Mouse (Mus musculus) heart, adult 9 months (tissue): ENCODE results near the gene Prr5l.

ENCODE experiments used
- DNase-seq, 2 experiments: peaks; one replicate each; pipeline ENCODE4 v3.0.0; 2022; ENCODE audit warnings: low spot score in 2 of 2

Prr5l gene

DNA sequence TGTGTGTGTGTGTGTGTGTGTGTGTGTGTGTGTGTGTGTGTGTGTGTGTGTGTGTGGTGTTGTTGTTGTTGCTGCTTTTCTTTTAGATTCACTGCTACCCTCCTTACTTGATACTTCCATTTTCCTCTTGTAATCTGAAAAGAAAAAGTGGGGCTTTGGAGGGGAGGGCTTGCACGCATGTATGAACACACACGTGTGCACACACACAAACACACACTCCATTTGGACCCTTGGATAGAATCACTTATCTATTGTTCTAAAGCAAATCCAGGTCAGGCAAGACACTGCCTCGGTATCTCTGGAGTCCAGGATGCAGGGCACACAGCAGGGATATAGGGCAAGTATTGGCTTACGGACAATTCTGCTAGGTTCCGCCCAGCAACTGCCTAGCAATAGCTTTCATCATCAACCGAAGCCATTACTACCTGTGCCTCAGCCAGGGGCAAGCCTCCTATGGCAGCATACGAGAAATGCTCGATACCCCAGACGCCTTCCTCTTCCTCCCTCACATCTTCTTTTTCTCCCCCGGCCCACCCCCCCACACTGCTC, 159.4 kb downstream of the Prr5l start:
- no peak for DNase-seq

DNA sequence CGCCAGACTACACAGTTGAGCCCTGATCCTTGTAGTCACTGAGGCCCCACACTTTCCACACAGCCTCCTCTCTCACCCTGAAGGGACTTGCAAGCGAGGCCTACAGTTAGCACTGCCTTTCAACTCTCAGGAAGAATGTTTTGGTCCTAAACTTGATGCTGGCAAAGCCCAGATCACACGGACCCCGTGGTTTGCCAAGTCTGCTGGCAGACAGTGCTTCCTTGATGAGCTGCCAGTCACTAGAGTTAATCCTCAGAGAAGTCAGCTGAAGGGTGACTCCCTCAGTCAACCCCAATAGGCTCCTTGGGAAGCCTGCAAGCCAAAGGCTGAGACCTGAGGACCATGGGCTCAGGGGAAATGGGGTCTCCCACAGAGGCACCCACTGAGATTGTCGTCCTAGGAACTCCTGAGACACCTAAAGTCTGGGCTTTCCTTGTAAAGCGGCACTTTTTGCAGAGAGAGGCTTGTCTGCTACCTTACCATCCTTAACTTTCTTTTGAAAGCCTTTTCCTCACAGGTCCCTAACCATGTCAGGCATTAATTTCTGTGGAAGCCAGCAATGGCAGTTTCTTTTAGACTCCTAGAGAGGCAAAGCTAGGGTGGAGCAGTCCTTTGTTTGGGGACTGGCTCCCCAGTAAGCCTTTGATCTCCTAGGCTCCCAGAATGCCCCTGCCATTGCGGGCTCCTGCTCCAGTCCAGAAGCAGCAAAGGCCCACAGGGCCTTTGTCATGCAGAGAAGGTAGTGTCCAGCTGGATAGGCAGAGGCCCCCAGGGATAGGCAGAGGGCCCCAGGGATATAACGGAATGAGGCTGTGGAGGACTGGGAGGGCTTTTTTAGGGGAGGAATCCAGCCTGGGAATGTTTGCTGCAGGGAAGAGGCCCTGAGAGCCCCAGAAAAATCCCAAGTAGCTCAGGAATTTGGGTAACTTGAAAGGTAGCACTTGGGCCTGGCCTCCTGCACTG, 160.2 kb downstream of the Prr5l start:
- peak in 1 of 2 experiments; percentile 10 for DNase-seq

DNA sequence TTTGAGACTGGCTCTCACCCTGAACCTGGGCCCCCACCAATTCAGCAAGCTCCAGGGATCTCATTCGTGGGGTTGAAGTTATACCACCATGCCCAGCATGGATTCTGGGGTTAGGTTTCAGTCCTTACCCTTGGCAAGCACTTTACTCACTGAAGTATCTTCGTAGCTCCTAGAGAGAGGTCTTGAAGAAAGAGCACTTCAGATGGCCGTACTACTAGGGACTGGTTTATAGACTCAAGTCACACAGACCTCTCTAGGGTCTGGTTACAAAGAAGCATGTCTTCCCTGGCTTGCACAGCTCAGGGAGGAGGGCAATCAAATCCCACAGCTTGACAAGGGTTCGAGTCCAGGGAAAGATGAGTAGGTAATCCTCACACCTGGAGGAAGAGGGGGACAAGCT, 161.0 kb downstream of the Prr5l start:
- DNase-seq = no peak

DNA sequence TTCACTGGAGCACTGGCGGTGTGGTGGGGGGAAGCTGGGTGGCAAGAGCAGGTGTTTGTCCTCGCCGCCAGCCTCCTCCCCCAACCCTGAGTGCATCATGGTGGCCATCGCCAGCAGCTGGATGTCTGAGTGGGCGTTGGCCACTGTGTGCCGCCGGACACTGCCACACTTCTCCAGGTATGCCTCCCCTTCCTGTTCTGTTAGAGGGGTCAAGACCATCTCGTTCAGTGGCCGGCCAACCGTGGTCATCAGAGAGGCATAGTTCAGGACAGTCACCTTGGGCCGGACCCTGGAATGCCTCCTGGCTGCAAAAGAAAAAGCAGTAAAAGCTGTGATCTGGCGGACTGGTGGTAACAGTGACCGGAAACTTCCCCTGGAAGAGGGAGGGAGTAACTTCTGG, 165.7 kb downstream of the Prr5l start:
- no peak for DNase-seq

DNA sequence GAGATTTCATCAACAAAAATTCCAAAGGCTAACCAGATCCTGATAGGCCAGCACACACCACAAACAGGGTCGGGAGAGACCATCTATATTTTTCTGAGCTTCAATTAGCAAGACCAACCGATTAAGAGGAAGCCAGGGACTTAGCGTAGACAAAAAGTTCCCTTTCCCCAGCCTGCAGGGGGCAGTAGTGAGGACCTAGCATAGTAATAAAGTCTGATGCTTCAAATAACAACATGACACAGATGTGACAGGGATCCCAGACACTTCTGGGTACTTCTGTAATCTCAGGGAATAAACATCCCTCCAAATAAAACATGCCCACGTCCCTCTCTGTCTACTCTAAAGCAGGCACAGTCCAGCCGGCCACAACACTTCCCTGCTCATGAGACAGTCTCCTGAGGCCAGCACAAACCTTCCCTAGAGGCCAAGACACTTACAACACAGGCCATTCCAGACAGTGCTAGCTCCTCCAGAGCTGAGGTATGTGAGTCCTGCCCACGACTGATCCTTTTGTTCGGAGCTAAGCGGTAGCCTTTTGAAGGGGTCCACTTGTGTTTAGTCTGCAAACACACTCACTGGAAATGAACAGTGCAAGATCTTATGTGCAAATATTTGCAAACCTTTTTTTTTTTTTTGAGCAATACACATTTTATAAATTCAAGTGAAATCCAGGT, 167.0 kb downstream of the Prr5l start:
- DNase-seq = peak in 1 of 2 experiments; percentile 21

DNA sequence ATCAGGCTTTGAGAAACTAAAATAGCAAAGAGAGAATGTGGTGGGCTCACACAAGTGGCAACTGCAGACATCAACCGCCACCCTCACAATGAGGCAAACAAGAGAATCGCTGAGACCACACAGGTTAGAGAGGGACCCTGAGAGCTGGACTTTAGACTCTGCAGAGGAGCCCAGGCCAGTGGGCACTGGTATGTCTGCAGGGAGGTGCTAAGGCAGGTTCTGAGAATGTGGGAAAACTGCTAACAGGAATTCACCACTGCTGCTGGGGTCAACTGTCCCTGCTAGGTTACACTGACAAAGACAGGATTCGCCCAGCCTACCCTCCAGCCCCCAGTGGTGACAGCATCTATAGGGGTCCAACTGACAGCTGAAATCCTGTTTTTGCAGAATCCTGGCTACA, 171.2 kb downstream of the Prr5l start:
- no peak for DNase-seq

DNA sequence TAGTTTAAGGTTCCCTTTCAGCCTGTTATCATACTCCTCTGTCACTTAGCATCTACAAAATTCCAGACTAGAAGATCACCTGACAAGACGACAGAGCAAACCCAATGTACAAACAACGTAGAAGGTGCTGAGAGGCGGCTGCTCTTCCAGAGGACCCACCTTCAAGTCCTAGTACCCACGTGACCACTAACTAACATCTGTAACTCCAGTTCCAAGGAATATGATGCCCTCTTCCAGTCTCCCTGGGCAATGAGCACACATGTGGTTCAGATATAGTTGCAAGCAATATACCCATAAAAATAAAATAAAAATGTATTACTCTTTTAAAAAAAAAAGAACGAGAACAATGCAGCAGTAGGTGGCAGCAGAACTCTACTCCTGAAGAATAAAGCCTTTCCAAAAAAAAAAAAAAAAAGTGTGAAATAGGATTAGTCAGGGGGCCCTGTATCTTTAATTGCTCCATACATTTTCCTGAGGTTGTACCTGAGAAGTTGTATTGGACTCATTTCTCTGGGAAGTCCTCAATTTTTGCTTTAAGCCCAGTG, 176.8 kb downstream of the Prr5l start:
- DNase-seq = no peak

DNA sequence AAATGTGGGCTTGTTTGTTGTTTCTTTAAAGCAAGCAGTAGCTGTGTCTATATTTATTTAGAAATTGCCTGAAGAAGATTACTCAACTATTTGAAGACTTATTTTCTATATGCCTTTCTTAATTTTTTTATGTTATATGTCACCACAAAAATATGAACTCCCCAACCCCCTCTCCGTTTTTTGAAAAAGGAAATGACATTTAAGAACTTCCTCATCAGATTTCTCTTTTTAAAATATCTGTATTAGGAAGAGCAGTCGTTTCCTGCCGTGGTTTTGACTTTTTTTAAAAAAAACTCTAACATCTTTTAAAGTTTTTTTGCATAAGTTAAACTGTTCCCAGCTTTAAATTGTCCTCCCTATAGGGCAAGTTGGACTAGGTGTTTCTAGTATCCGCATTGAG, 183.5 kb downstream of the Prr5l start:
- DNase-seq = no peak

DNA sequence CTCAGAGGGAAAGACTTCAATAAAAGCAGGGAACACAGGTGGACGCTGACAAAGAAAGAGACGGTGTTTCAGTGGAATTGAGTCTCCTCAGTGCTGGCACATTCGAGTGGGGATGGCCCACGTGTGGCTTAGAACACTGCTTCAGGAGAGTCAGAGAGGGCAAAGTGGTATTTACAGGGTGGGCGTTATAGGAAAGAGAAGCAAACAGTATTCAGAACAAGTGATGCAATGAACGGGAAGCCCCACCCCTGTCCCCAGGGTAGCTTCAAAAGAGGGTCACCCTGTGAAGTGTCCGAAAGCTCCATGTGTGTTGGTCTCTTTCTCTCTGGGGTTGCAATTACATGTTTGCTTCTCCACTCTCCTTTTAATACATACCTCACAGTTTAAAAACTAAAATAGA, 187.2 kb downstream of the Prr5l start:
- DNase-seq = no peak

DNA sequence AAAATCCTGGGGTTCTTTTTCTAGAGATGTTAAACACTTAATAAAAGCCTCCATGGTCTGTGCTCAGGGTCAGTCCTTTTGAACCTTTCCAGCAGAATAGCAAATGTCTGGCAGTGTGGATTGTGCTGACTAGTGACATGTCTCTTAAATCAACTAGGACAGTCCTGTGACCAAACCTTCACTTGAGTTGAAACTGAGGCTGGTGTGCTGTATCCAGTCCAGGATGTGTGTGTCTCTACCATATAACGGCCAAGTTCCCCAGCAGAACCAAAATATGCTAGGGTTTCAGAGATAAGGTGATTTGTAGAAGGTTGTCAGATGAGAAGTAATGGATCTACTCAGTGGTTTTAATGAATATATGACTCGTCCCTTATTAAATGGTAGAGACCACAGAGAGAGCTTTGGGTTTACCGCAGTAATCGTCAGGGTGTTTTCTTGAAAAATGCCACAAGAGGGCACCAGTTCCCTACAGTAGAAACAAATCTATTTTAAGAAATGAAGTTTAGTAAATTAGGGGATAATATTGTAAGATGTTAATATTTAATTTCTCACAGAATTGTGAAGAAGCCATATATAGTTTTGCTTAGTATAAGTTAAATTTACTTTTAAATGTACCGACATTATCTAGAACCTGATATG, 189.1 kb downstream of the Prr5l start:
- no peak for DNase-seq

DNA sequence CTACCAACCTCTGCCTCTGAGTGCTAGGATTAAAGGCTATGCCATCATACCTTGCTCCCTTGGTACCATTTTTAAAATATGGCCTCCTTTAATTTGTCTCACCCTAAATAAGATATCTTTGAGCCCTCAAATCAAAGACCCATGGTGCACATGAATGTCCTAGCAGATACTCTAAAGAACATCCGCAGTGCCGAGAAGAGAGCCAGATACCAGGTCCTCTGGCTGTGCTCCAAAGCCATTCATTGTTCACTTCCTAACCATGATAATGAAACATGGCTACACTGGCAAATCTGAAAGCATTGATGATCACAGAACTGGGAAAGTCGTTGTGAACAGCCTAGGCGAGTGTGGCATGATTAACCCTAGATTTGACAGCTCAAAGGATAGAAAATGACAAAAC, 189.8 kb downstream of the Prr5l start:
- no peak for DNase-seq

DNA sequence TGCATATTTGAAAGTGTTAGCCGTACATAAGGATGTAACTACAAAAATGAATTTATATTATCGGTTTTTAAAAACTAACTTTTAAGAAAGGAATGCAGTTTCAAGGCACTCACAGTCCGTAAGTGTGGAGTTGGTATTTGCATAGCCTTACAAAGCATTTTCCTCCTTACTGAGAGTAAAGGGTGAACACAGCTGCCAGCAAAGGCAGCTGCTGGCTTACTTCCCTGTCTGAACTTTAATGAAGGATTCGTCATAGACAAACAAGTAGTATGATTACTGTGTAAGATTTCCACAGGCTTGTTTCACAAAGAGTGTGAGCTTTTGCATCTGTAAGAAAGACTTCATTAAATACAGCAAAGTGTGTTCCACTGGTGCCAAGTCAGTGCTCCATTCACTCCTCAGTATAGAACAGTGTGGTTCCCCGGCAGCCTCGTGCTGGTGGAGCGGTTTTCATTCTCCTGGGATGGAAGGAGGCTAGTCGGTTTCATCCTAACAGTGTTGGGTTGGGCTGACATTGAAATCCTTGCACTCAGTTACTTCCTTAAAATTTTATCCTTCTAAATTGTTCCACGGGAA, 192.5 kb downstream of the Prr5l start:
- no peak for DNase-seq

DNA sequence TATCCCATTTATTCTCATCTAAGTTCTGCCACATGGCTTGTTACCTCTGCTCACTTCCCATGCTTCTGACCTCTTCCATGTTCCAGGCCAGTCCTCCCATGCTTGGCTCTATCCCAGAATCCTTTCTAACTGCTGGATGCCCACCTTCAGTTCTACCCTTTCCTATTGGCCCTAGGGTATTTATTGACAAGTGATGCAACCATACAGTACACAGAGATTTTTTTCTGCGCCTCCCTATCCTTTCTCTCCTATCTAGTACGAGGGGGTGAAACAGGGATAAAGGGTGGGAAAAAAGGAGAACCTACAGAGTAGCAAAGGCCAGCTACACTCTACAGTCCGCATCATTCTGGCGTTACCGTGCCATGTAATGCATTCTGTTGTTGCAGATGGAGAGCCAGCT, 194.8 kb downstream of the Prr5l start:
- no peak for DNase-seq

DNA sequence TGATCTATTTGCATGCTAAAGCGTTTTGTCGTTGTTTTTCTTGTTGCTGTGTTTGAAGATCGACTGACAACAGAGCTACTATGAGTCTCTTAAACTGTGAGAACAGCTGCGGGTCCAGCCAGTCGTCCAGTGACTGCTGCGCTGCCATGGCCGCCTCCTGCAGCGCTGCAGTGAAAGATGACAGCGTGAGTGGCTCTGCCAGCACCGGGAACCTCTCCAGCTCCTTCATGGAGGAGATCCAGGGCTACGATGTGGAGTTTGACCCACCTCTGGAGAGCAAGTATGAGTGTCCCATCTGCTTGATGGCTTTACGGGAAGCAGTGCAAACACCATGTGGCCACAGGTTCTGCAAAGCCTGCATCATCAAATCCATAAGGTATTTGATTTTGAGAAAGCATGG, 198.4 kb downstream of the Prr5l start:
- peak; percentile 13 to 34 for DNase-seq

DNA sequence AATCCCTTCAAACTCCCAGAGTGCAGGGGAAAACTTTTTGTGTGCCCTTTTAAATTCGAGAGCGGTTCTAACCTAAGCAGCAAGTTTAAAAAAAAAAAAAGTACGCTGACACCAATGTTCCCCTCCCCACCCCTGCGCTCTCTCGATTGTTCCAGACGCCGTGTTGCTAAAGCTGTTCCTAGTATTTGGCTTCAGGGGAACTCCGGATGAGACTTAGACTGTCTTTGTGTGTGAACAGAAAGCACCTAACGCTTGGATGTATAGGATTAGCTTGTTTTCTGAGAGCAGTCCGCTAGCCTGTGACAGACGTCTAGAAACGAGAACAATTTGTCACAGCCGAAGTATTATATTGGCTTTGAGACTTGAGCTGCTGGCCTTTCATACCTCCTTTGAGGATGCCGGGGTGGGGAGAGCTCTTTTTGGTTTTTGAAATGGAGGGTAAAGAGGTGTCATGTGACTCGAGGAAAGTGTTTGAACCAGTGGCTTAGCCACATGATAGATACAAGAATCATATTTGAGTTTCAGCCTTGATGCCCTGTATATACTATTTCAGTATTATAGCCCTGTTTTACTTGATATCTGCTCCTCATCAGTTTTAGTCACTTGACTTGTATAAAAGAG, 203.6 kb downstream of the Prr5l start:
- DNase-seq = no peak

DNA sequence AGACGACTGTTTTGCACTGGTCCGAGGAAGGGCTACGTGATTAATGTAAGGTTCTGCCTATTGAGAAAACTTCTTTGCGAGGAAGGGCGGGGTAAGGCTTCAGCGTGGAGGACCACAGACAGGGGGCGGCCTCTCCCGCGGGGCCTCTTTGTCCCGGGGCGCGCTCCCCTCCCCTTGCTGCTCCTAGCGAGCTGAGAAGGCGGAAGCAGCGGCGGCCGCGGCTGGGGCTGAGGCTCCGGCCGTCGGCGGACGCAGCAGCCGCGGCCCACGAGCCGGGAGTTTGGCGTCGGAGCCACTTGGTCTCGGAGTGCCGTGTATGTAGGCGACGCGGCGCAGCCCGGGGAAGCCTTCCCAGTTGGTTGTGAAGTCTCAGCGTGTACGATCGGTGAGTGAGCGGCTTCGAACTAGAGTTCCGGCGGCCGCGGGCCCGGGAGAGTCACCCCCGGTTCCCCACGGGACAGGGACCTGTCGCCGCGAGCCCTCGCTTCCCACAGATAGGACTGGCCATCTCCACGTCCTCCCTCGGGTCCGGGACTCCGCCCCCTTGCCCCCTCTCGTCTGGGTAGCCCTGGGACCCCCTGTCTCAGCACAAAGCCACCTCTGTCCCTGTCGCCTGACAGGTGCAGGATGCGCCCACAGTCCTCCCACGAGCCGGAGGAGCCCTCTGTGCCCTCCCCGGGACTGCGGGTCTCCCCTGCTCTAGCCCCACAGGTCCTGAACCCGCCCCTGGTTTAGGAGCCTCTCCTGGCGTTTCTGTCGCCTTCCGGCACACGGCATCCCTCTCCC, 204.4 kb downstream of the Prr5l start, which contains the start of gene Traf6:
Traf6 (plus strand) TSS at position 194 of the 786 bp plus-strand sequence.
- DNase-seq = peak; percentile 82

DNA sequence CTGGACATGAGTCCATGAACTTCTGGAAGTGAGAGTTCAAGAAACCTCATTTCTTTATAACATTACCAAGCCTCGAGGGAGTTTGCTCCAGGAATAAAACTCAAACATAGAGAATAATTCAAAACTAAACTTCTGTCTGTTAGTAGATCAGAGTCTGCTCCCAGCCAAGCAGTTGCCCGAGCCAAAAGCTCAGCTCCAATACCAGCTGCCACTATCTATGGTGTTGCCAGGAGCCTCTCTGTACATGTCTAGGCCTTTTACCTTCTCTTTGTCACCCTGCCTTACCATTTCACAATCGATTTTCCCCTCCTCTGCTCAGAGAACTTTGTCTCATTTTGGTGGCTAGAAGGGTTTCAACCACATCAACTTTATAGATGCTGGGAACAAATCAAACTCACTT, 209.3 kb downstream of the Prr5l start:
- no peak for DNase-seq

DNA sequence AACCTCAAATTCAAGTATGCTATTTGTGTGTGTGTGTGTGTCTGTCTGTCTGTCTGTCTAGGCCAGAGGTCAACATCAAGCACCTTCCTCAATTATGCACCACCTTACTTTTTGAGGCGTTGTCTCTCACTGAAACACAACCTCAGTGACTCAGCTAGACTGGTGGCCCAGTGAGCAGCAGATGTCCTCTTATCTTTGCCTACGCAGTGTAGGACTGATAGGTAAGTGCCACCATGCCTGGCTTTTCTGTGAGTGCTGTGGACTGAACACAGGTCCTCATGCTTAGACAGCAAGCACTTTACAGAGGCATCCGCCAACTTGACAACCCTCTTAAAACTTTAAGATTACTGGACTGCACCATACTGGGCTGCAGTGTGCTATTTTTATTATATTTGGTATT, 214.1 kb downstream of the Prr5l start:
- no peak for DNase-seq

DNA sequence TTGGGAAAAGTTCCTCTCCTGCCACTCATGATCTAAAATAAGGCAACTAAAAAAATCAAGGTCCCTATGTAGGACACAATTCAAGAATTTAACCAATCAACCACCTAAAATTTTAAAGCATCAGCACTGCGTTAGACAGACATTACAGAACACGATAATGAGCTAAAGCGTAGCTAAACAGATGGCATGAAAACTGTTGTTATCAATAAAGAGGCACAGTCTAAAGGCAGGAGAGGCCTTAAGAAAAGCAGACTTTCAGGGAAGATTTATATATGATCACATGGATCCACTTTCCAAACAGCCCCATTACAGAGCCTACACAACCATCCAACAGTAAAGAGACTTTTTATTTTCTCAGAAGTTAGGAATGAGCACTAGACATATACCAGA, 217.1 kb downstream of the Prr5l start:
- no peak for DNase-seq

DNA sequence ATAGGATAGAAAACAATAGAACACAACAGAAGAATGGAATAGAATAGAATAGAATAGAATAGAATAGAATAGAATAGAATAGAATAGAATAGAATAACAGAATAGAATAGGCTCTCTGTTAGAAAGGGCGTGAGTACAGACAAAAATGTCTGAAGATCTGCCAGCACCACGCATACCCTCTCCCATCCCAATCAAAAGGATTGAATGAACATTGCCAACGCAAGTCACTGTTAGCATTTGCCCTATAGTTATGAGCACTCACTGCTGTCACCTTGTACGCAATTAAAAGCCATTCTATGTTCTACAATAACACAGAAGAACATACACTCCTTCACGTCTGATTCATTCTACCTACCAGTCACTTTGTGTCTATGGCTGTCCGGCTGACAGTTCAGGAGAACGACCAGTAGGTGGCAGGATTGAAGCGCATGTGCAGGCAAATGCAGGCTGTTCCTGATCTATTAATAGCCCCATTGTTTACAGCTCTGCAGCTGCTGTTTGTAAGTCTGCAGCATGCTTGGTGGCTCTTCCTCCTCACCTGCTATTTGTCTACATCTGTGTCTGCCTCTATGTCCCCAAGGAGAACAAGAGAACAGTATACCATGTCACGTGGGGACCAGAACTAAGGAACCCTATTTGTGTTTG, 217.6 kb downstream of the Prr5l start:
- DNase-seq = peak; percentile 46 to 61
